Comparison of ENCODE assay signal across 13 mouse cellular contexts in genomic region chr17:36844286-36844719, GRCm38 (mm10). TPM values are rescaled to one million over a fixed set of nuclear protein-coding genes. Genes with fewer than 3 reads are reported as not detected.
DNase-seq lines count a peak whose midpoint lies in the region; ATAC-seq lines count a peak whose summit lies in the region.
"Had no signal": no experiment of that assay in that cellular context is flagged by ENCODE, and none has a peak within 500 bp of the region (broad histone marks: within the 10 kb centered on the region; RNA-seq: fewer than 3 reads in every experiment).

No protein-coding gene starts in this region.

- H3K4me3 ChIP-seq in embryonic facial prominence, embryonic 15.5 days (replicated peaks), result no peak overlapping the region
- no peak overlapping the region for H3K4me3 ChIP-seq in liver, embryonic 15.5 days (replicated peaks)
- H3K4me3 ChIP-seq: lung, embryonic 15.5 days had no signal

- peak; percentile 11; the same call in 1 of the 2 replicates for ATAC-seq in embryonic facial prominence, embryonic 15.5 days (ENCODE audit: insufficient number of reproducible peaks, low FRiP score, low TSS enrichment, low read depth)
- ATAC-seq in liver, embryonic 15.5 days (ENCODE audit: insufficient read depth), result peak; percentile 80

- no peak overlapping the region for H3K9ac ChIP-seq in embryonic facial prominence, embryonic 15.5 days
- peak overlapping the region; percentile 10; the same call in 1 of the 2 replicates for H3K9ac ChIP-seq in liver, embryonic 15.5 days
- H3K9ac ChIP-seq: lung, embryonic 15.5 days had no signal

- peak; percentile 64 for DNase-seq in 3T3-L1 (ENCODE audit: low read depth, low spot score)
- peak; percentile 27 for DNase-seq in CD4-positive, CD25-positive, alpha-beta regulatory T cell, adult 2 months (ENCODE audit: low read depth, low spot score)
- no peak for DNase-seq in left cerebral cortex, adult 8-10 months (ENCODE audit: low spot score in 2 of 2)
- no peak for DNase-seq in cerebellum, postnatal 14 days
- DNase-seq in retina, embryonic 14.5 days (ENCODE audit: low spot score), result no peak
- DNase-seq: thymus, postnatal 36 days had no signal

- no peak overlapping the region for H3K4me2 ChIP-seq in embryonic facial prominence, embryonic 15.5 days (replicated peaks)
- H3K4me2 ChIP-seq in liver, embryonic 15.5 days, result peak overlapping the region; percentile 45
- H3K4me2 ChIP-seq: lung, embryonic 15.5 days had no signal

- no peak overlapping the region for H3K27ac ChIP-seq in embryonic facial prominence, embryonic 15.5 days (replicated peaks)
- peak overlapping the region; percentile 61 for H3K27ac ChIP-seq in liver, embryonic 15.5 days (replicated peaks)
- H3K27ac ChIP-seq: lung, embryonic 15.5 days had no signal

- H3K27me3 ChIP-seq in embryonic facial prominence, embryonic 15.5 days, result no peaks in the 10 kb centered on the region
- no peaks in the 10 kb centered on the region for H3K27me3 ChIP-seq in liver, embryonic 15.5 days
- H3K27me3 ChIP-seq: lung, embryonic 15.5 days had no signal

- no peaks in the 10 kb centered on the region for H3K9me3 ChIP-seq in embryonic facial prominence, embryonic 15.5 days (replicated peaks)
- no peaks in the 10 kb centered on the region for H3K9me3 ChIP-seq in liver, embryonic 15.5 days (replicated peaks)
- H3K9me3 ChIP-seq: lung, embryonic 15.5 days had no signal

- H3K36me3 ChIP-seq in embryonic facial prominence, embryonic 15.5 days, result peaks cover 14% of the 10 kb centered on the region; the same call in 1 of the 2 replicates
- H3K36me3 ChIP-seq in liver, embryonic 15.5 days (replicated peaks), result no peaks in the 10 kb centered on the region
- H3K36me3 ChIP-seq: lung, embryonic 15.5 days had no signal

- H3K4me1 ChIP-seq in embryonic facial prominence, embryonic 15.5 days, result peaks cover 3% of the 10 kb centered on the region; the same call in 1 of the 2 replicates
- H3K4me1 ChIP-seq in liver, embryonic 15.5 days (replicated peaks), result peaks cover 45% of the 10 kb centered on the region
- H3K4me1 ChIP-seq: lung, embryonic 15.5 days had no signal

RNA-seq across cellular contexts. Expression of gene Trim26, which starts 7.4 kb away (rescaled TPM):
- polyA plus RNA-seq in embryonic facial prominence, embryonic 15.5 days (2015; fragmentation: Nextera tagmentation; extraction: Ambion mirVana), result 43.3 and 45.3 TPM in 2 replicates
- 14.9 and 17.7 TPM in 2 replicates for polyA plus RNA-seq in liver, embryonic 15.5 days (2015; fragmentation: Nextera tagmentation; extraction: Ambion mirVana)
- 10 to 100 TPM; 23.1 to 26.2 (median 24.2) TPM for total RNA-seq in left cerebral cortex, adult 8-10 months (2022)

RNA-seq across cellular contexts. Expression of gene Trim15, which starts 22.7 kb away (rescaled TPM):
- polyA plus RNA-seq in embryonic facial prominence, embryonic 15.5 days (2015; fragmentation: Nextera tagmentation; extraction: Ambion mirVana), result 0.15 and 0.17 TPM in 2 replicates
- 0.33 and 0.59 TPM in 2 replicates for polyA plus RNA-seq in liver, embryonic 15.5 days (2015; fragmentation: Nextera tagmentation; extraction: Ambion mirVana)
- total RNA-seq in left cerebral cortex, adult 8-10 months (2022), result under 1 TPM in 1 of 4 experiments, not detected in 3; 0.19 TPM
- total RNA-seq: adrenal gland, postnatal 10 days; layer of hippocampus, adult 8-10 months had no signal

RNA-seq across cellular contexts. Expression of gene Trim10, which starts 25.1 kb away (rescaled TPM):
- 1.7 and 2.3 TPM in 2 replicates for polyA plus RNA-seq in embryonic facial prominence, embryonic 15.5 days (2015; fragmentation: Nextera tagmentation; extraction: Ambion mirVana)
- polyA plus RNA-seq in liver, embryonic 15.5 days (2015; fragmentation: Nextera tagmentation; extraction: Ambion mirVana), result 300 and 303 TPM in 2 replicates
- not detected for total RNA-seq in left cerebral cortex, adult 8-10 months (2022)
- total RNA-seq: layer of hippocampus, adult 8-10 months had no signal

RNA-seq across cellular contexts. Expression of gene H2-M10.6, which starts 32.3 kb away (rescaled TPM):
- not detected in 2 replicates for polyA plus RNA-seq in embryonic facial prominence, embryonic 15.5 days (2015; fragmentation: Nextera tagmentation; extraction: Ambion mirVana)
- not detected in 2 replicates for polyA plus RNA-seq in liver, embryonic 15.5 days (2015; fragmentation: Nextera tagmentation; extraction: Ambion mirVana)
- not detected for total RNA-seq in left cerebral cortex, adult 8-10 months (2022)
- total RNA-seq: adrenal gland, postnatal 10 days; layer of hippocampus, adult 8-10 months had no signal
- polyA plus RNA-seq: frontal cortex, adult 2 months; hindbrain, embryonic 11.5 days; lung, embryonic 15.5 days had no signal

RNA-seq across cellular contexts. Expression of gene Trim40, which starts 45.6 kb away (rescaled TPM):
- not detected in 2 replicates for polyA plus RNA-seq in embryonic facial prominence, embryonic 15.5 days (2015; fragmentation: Nextera tagmentation; extraction: Ambion mirVana)
- polyA plus RNA-seq in liver, embryonic 15.5 days (2015; fragmentation: Nextera tagmentation; extraction: Ambion mirVana), result not detected in 2 replicates
- under 1 TPM in 1 of 4 experiments, not detected in 3; 0.24 TPM for total RNA-seq in left cerebral cortex, adult 8-10 months (2022)
- total RNA-seq: adrenal gland, postnatal 10 days had no signal
- polyA plus RNA-seq: hindbrain, embryonic 11.5 days; lung, embryonic 15.5 days had no signal

Comparison
In these comparisons a context has a peak if more than half of its experiments do, and no peak if none do; other contexts are left out.
1. DNase-seq: peak in 3T3-L1 (single experiment) and CD4-positive, CD25-positive, alpha-beta regulatory T cell, adult 2 months (single experiment); none in left cerebral cortex, adult 8-10 months (0 of 2), cerebellum, postnatal 14 days (0 of 2) and retina, embryonic 14.5 days (single experiment).
2. RNA of gene Trim10, which starts 25.1 kb away (polyA plus RNA-seq): 300 to 303 TPM in liver, embryonic 15.5 days; 1.7 to 2.3 TPM in embryonic facial prominence, embryonic 15.5 days; every median in the first group is over 10 times any median in the second.